Mouse (Mus musculus) cerebellum, adult (tissue): ENCODE measurements at regions not wholly inside any gene's neighbourhood (a gene's known extent, or its start where the extent isn't known, plus 50 kb on each side); places are given as distances from the start of the nearest gene placed in this dataset.

Experiments used
- ATAC-seq: cut with Nextera tagmentation; 2 replicates; pipeline ENCODE4 v1.9.2; 2017; ENCODE audit warnings: mild to moderate bottlenecking, moderate library complexity, mixed read lengths; ENCODE audit not compliant: insufficient number of reproducible peaks, low FRiP score, low TSS enrichment

GRCm38 (mm10) chr9:115361191-115361590 is 51.0 kb upstream of the Stt3b start:
- no peak for ATAC-seq

- no peak for ATAC-seq
Observed at GRCm38 (mm10) chr9:115361881-115362280, 51.7 kb upstream of the Stt3b start.

DNA sequence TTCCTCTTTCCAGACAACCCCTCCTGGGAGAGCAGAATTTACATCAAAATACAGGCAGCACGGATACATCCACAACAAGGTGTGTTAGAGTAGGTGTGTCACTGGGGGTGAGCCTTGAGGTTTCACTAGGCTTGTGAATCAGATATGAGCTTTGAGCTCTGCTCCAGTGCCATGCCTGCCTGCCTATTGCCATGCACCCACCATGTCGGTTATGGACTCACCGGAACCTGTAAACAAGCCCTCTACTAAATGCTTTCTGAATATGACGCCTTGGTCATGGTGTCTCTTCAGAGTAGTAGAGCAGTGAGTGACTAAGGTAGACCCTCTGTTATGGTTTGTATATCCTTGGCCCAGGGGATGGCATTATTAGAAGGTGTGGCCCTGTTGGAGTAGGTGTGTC is 52.3 kb upstream of the Stt3b start:
- no peak for ATAC-seq

DNA sequence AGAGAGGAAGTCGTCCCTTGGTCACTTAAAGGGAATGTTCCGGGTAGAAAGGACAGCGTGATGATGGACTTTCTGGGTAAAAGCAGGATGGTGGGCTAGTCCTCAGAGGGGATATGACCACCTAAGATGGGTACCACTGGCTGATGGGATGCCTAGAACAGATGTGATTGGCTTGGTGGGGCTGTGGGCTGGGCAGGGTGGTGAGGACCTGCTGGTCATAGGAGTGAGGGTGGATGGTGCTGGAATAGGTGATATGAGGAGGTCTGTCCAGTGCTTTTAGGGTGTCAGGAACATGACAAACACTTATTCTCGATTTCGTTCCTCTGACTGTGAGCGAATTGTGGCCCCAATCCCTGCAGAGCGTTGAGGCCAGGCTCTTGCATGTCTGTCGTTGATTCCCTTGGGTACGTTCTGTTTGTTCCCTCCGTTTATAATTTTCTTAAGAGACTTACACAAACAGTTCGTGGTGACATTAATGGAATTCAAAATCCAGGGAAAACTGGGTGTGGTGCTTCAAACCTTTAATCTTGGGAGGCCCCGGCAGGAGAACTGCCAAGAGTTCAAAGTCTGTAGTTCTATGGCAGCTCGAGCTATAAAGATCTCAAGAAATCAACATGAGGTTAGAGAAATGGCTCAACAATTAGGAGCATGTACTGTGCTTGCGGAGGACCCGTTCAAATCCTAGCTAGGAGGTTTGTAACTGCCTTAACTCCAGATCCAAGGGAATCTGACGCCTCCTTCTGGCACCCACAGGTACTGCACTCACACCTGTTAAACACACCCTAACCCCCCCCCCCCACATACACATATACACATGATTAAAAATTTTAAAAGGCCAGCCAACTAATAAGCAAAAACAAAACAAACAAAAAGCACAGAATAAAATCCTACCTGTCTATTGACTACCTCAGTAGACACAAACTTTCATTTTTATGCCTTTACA is 55.0 kb upstream of the Stt3b start:
- ATAC-seq, result no peak

- no peak for ATAC-seq
Observed at GRCm38 (mm10) chr9:115367808-115368207, 57.6 kb upstream of the Stt3b start.

GRCm38 (mm10) chr9:115380276-115380675 is 70.1 kb upstream of the Stt3b start:
- no peak for ATAC-seq

DNA sequence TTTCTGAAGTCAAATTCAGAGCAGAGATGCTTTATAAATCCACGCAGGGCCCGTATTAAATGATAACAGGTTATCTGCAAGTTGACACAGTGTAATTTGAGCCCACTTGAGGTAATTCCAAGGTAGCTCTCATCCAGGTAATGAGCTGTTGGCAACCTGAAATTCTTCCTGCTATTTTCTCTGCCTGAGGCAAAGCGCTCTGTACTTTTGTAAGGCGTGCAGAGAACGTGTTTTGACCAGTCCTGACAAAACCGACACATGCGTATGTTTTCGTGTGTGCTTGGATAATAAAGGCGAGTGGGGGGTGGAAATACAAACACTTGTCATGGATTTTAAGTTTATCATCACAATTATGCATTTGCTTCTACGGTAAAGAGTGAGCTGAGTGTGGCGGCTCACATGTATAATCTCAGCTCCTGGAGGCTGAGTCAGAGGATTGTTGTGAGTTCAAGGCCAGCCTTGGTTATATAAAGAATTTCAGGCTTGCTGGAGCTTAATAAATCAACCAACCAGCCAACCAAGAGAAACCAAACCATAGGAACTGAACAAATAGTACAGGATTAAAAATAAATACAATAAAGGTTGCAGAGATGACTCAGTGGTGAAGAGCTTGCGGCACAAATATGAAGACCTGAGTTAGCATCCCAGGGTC is 72.7 kb upstream of the Stt3b start:
- no peak for ATAC-seq

DNA sequence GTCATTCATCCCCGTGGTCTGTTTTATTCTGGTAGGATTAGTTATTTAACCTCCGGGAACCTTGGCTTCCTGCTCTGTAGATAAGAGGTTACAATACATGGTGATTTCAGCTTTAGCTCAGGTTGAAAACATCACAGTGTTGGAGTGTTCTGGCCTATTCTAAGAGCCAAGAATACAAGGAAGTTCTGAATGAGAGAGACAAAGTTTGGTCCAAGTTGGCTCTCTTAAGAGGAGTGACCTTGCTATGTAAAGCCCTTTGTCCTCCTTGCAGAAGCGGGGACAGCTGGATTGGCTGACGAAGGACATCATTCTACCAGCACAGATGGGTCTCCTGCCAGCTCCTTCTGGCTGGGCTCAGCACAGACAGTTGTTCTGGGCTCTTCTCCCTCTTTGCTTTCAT is 73.7 kb upstream of the Stt3b start:
- no peak for ATAC-seq

- no peak for ATAC-seq
Observed at GRCm38 (mm10) chr9:115384345-115384744, 74.1 kb upstream of the Stt3b start.

DNA sequence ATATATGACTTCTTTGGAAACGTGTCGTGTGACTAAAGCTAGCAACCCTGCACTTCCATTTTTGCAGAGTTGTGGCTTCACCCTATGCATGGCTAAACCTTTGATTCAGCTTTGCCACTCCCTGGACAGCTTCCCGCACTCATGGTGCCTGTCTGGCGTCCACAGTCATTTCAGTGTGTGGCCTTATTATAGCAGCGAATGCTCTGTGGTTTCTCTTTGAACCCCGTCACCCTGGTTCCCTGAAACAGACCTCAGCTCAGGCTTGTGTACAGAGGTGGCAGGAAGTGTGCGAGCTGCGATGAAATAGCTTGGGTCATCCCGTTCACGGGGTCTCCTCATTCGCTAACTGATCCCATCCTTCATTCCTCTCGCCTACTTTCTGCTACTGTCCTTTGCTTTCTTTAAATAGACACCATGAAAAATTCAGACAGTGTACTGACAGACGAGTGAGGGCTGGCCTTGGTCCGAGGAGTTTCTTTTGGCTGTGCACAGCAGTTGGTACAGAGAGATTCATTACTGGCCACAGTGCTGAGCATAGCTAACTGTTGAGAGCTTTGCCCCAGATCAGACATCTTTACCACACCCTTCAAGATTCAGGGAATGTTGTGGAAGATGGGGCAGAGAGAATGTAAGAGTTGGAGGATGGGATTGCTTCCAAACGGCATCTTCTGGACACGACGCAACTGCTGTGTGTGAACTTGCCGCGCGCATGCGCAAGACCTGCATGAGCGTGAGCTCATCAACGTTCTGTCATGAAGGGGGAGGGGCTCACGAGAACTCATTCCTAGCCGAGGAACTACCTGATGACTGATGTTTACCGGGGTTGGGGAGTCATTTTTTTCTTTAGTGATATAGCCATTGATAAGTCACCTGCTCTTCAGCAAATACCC is 77.5 kb upstream of the Stt3b start:
- ATAC-seq, result no peak

GRCm38 (mm10) chr9:115388361-115388759 is 78.1 kb upstream of the Stt3b start:
- ATAC-seq, result no peak

DNA sequence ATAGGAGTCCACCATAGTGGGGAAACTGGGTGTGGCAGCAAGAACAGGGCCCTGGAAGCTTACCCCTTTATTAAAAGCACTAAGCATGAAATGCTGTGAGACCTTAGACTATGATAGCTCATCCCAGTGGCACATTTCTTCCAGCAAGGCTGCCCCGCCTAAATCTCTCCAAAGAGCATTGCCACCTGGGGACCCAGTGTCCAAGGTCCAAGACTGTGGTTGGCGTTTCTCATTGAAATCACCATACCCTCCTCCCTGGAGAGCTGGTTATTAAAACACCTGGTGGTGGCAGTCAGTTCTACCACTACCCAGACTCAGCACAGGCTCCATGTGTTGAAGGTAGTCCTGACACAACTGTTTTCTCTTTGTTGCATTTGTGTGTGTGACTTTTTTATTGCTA is 78.9 kb upstream of the Stt3b start:
- no peak for ATAC-seq

- ATAC-seq, result no peak
Observed at GRCm38 (mm10) chr9:115390880-115391281, 80.7 kb upstream of the Stt3b start.

GRCm38 (mm10) chr9:115395511-115395910 is 85.3 kb upstream of the Stt3b start:
- no peak for ATAC-seq

DNA sequence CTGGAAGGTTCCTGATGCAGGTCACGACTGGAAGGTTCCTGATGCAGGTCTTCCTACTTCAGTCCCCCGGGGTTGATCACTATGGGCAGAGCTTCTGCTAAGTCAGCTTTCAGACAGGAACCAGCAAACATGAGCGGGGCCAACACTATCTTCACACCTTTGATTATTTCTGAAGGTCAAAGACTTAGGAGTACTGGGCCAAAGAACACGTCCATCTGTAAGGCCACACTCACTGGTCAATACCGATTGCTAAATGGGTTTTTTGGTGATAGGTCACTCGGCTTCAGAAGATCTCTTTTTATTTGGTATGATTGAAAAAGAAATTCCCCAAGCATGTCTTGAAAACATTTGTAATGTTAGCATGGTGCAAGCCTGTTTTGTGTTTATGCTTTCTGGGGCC is 90.2 kb upstream of the Stt3b start:
- no peak for ATAC-seq

DNA sequence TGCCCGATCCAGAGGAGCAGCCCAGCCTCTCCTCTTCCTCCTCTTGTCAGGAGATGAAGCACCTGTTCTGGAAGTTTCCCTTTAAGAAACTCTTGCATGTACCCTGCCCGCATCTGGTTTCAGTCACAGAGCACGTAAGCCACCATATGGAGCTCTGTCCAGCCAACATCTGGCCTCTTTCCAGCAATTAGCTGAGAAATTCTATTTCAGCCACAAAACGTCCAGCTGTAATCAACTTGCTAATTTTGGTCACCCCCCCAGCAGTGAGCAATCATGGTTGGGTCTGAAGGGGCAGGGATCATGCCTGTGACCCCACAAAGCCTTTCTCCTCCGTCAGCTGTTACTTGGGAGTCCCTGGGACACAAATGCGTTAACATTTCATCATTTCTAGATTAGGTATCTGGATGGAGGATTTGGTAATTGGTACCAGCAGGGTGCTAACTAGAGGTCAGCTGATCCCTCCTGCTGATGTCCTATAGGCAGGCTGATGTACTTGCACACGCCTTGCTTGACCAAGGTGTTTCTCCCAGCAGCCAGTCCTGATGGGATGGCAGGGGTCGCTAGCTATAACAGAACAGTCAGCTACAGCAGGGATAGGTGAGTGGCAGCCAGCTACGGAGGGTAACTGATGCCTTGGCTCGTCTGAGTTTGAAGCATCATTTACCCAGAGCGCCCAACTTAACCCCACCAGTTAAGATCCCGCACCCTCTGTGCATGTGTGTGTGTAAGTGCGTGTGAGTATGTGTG is 91.4 kb upstream of the Stt3b start:
- no peak for ATAC-seq

- no peak for ATAC-seq
Observed at GRCm38 (mm10) chr9:115402661-115403060, 92.4 kb upstream of the Stt3b start.

DNA sequence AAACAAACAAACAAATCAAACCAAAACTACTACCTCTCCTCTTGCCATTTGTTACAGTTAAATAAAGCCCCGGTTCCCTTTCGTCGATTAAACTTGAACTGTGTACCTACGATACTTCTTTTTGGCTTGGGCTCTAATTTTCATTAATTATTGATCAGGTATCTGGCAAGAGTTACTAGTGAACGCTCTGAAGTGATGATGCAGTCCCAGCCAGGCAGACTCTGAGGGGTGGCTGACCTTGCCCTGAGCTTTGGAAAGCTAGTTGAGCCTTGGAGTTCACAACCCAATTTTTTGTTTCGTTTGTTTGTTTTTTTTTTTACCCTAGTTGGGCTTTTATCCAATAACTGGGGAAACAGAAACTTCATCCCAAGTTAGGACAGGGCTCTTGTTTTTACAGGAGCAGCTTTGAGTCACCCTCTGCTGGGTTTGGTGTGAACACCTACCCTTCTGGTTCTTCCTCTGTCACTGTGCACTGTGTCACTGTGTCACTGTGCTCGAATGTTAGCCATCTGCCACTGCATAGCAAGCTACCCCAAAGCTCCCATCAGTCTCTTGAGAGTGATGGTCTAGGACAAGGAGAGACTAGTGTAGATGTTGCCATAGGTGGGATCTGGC is 93.2 kb upstream of the Stt3b start:
- ATAC-seq, result no peak

- ATAC-seq, result no peak
Observed at GRCm38 (mm10) chr9:115407901-115408470, 97.8 kb upstream of the Stt3b start.
